Mouse (Mus musculus) embryonic fibroblast, embryonic 13.5 days (primary cell): ENCODE results near the gene Phgr1.
A peak's percentile ranks its signal among the peaks of the same experiment; 100 is the strongest.

ENCODE experiments used
- CTCF ChIP-seq: IDR thresholded peaks from 2 replicates; pipeline ENCODE4 v1.5.1; 2011; ENCODE audit warnings: mild to moderate bottlenecking, control low read depth, low read length, moderate library complexity, borderline replicate concordance; ENCODE audit not compliant: insufficient read depth
- POLR2A ChIP-seq: IDR thresholded peaks from 2 replicates; pipeline ENCODE4 v1.6.1; 2011; ENCODE audit warnings: low read depth, mild to moderate bottlenecking, control low read depth, low read length, moderate library complexity

DNA sequence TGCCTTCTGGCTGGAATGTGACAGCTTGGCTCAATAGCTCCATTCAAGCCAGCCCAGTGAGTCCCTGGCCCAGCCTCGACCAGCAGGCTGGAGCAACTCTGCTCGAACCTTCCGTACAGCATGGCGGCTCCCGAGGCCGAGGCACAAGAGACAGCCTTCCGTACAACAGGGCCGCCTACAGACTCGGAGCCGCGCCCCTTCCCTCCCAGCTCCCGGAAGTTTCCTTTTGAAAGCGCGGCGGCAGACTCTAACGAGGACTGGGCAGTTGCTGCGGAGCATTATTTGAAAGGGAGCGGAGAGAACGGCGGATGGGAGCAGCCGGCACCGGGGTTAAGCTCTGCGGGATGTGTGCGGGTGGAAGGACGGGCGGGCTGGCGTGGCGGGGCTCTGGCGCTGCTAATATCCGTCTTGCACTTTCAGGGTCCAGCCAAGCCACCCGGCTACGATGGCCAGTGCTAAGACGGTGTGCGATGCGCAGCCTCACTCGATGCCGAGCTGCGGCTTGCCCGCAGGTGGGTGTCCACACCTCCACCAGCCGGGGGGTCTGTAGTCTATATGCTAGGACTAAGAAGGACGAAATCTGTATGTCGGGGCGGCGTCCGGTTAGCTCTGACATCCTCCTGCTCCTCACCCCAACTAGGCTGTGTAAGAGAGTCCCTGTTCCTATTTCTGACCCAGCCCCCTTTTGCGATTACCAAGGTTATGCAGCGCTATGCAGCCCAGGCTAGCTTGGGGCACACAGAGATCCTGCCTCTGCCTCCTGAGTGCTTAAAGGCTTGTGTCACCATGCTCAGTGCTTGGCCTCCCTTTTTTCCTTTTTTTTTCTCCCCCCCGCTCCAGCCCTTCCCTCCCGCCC lies 41.6 kb downstream of the Phgr1 start, which contains the start of gene Knstrn:
- peak; percentile 41 for TF ChIP-seq POLR2A
- TF ChIP-seq CTCF: no peak
